In the genomic region with DNA sequence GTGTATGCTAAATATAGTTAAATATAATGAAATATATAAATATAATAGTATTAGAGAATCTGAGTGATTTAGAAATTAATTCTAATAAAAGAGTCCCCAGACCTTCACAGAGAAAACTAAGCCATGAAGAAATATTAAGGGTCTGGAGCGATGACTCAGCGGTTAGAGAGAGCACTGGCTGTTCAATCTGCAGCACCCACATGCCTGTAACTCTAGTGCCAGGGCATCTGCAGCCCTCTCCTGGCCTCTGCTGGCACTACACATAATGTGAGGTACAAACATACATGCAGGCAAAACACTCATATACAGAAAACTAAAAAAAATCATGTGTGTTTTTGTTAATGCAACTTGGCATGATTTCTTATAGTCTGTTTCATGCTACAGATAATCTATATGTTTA, we compare ENCODE assay signal across 10 mouse cellular contexts. TPM values are rescaled to one million over a fixed set of nuclear protein-coding genes. Genes with fewer than 3 reads are reported as not detected.
A peak's percentile ranks its signal among the peaks of the same experiment; 100 is the strongest.
DNase-seq lines count a peak whose midpoint lies in the region; ATAC-seq lines count a peak whose summit lies in the region.
"Had no signal": no experiment of that assay in that cellular context is flagged by ENCODE, and none has a peak within 500 bp of the region (broad histone marks: within the 10 kb centered on the region; RNA-seq: fewer than 3 reads in every experiment).

No protein-coding gene starts in this region.

- no peak overlapping the region for H3K27ac ChIP-seq in midbrain, embryonic 10.5 days (replicated peaks)
- H3K27ac ChIP-seq in midbrain, embryonic 11.5 days (ENCODE audit: low read depth, low read length) = no peak overlapping the region
- H3K27ac ChIP-seq: embryonic facial prominence, embryonic 13.5 days; limb, embryonic 15.5 days had no signal

- no peak overlapping the region for H3K9ac ChIP-seq in midbrain, embryonic 11.5 days (ENCODE audit: low read length)
- H3K9ac ChIP-seq: embryonic facial prominence, embryonic 13.5 days; limb, embryonic 15.5 days had no signal

- peaks cover 49% of the 10 kb centered on the region for H3K36me3 ChIP-seq in midbrain, embryonic 10.5 days
- H3K36me3 ChIP-seq in midbrain, embryonic 11.5 days (ENCODE audit: control insufficient read depth, insufficient read depth, low read length) = no peaks in the 10 kb centered on the region
- 0 out of 2 replicates have a peak, but pooled peaks cover 3% of the 10 kb centered on the region for H3K36me3 ChIP-seq in splenic B cell, adult 2 months (ENCODE audit: control insufficient read depth, insufficient read depth, low read length, poor library complexity, severe bottlenecking)

- H3K9me3 ChIP-seq in midbrain, embryonic 10.5 days (replicated peaks) = no peaks in the 10 kb centered on the region
- H3K9me3 ChIP-seq in midbrain, embryonic 11.5 days (ENCODE audit: control insufficient read depth, low read length) = no peaks in the 10 kb centered on the region
- H3K9me3 ChIP-seq: embryonic facial prominence, embryonic 13.5 days; limb, embryonic 15.5 days had no signal

- no peak overlapping the region for H3K4me2 ChIP-seq in midbrain, embryonic 11.5 days
- H3K4me2 ChIP-seq: embryonic facial prominence, embryonic 13.5 days; limb, embryonic 15.5 days had no signal

- no peak overlapping the region for H3K4me3 ChIP-seq in midbrain, embryonic 10.5 days
- no peak overlapping the region for H3K4me3 ChIP-seq in midbrain, embryonic 11.5 days (ENCODE audit: low read depth, low read length)
- H3K4me3 ChIP-seq: embryonic facial prominence, embryonic 13.5 days; limb, embryonic 15.5 days had no signal

- 95% methylated on average over 2 of the region's 2 CpGs for WGBS in midbrain, embryonic 10.5 days
- 92% methylated on average over 2 of the region's 2 CpGs for WGBS in midbrain, embryonic 11.5 days

- no peak for ATAC-seq in midbrain, embryonic 11.5 days (ENCODE audit: low FRiP score)
- peak; percentile 98 for ATAC-seq in granulocyte monocyte progenitor cell, adult 5-6 weeks (replicated peaks; ENCODE audit: poor library complexity, severe bottlenecking)

- peak; percentile 13 for DNase-seq in midbrain, embryonic 10.5 days (ENCODE audit: low spot score)
- no peak for DNase-seq in midbrain, embryonic 11.5 days (ENCODE audit: low spot score, missing footprints)
- DNase-seq in R1 (ENCODE audit: low read depth, low spot score) = peak; percentile 42
- peak; percentile 58 for DNase-seq in splenic B cell, adult 2 months (ENCODE audit: low read depth, low spot score)
- no peak for DNase-seq in frontal cortex, postnatal 10 days (ENCODE audit: low spot score in 2 of 2)
- DNase-seq in urinary bladder, postnatal 10 days (ENCODE audit: low spot score) = no peak
- DNase-seq in cerebellum, adult 8-10 months = no peak

- H3K27me3 ChIP-seq in midbrain, embryonic 10.5 days (ENCODE audit: low read depth, poor library complexity, severe bottlenecking) = no peaks in the 10 kb centered on the region
- H3K27me3 ChIP-seq in midbrain, embryonic 11.5 days (ENCODE audit: control insufficient read depth, insufficient read depth, low read length) = no peaks in the 10 kb centered on the region
- no peaks in the 10 kb centered on the region for H3K27me3 ChIP-seq in splenic B cell, adult 2 months (ENCODE audit: control insufficient read depth, insufficient read depth, low read length, poor library complexity, severe bottlenecking)
- H3K27me3 ChIP-seq: embryonic facial prominence, embryonic 13.5 days; limb, embryonic 15.5 days had no signal

- no peaks in the 10 kb centered on the region for H3K4me1 ChIP-seq in midbrain, embryonic 10.5 days
- no peaks in the 10 kb centered on the region for H3K4me1 ChIP-seq in midbrain, embryonic 11.5 days (ENCODE audit: control insufficient read depth, insufficient read depth, low read length)
- H3K4me1 ChIP-seq: embryonic facial prominence, embryonic 13.5 days; limb, embryonic 15.5 days had no signal

RNA-seq across cellular contexts. Expression of a gene that starts 18.4 kb away (rescaled TPM):
- 19.8 and 20.7 TPM in 2 replicates for polyA plus RNA-seq in midbrain, embryonic 10.5 days (2016; fragmentation: Nextera tagmentation; extraction: Ambion mirVana)
- 21.1 and 26.2 TPM in 2 replicates for polyA plus RNA-seq in midbrain, embryonic 11.5 days (2014; fragmentation: Nextera tagmentation; extraction: Ambion mirVana)
- total RNA-seq in granulocyte monocyte progenitor cell, adult 5-6 weeks (2014; fragmentation: Nextera tagmentation) = 11.0 and 15.8 TPM in 2 replicates
- 16.3 and 65.0 TPM in 2 replicates for total RNA-seq in granulocyte monocyte progenitor cell, adult 5-6 weeks (2017)

RNA-seq across cellular contexts. Expression of a gene that starts 23.7 kb away (rescaled TPM):
- polyA plus RNA-seq in midbrain, embryonic 10.5 days (2016; fragmentation: Nextera tagmentation; extraction: Ambion mirVana) = 0.15 and 0.31 TPM in 2 replicates
- 0.08 and 0.10 TPM in 2 replicates for polyA plus RNA-seq in midbrain, embryonic 11.5 days (2014; fragmentation: Nextera tagmentation; extraction: Ambion mirVana)
- not detected in 2 replicates for total RNA-seq in granulocyte monocyte progenitor cell, adult 5-6 weeks (2014; fragmentation: Nextera tagmentation)
- total RNA-seq in granulocyte monocyte progenitor cell, adult 5-6 weeks (2017) = not detected in 2 replicates
- polyA plus RNA-seq: embryonic facial prominence, embryonic 13.5 days; limb, embryonic 15.5 days had no signal

RNA-seq across cellular contexts. Expression of a gene that starts 34.8 kb away (rescaled TPM):
- 19.3 and 20.8 TPM in 2 replicates for polyA plus RNA-seq in midbrain, embryonic 10.5 days (2016; fragmentation: Nextera tagmentation; extraction: Ambion mirVana)
- 17.3 and 22.1 TPM in 2 replicates for polyA plus RNA-seq in midbrain, embryonic 11.5 days (2014; fragmentation: Nextera tagmentation; extraction: Ambion mirVana)
- total RNA-seq in granulocyte monocyte progenitor cell, adult 5-6 weeks (2014; fragmentation: Nextera tagmentation) = 48.5 and 59.1 TPM in 2 replicates
- total RNA-seq in granulocyte monocyte progenitor cell, adult 5-6 weeks (2017) = 57.7 and 58.8 TPM in 2 replicates

RNA-seq across cellular contexts. Expression of a gene that starts 46.0 kb away (rescaled TPM):
- 401 and 420 TPM in 2 replicates for polyA plus RNA-seq in midbrain, embryonic 10.5 days (2016; fragmentation: Nextera tagmentation; extraction: Ambion mirVana)
- 387 and 428 TPM in 2 replicates for polyA plus RNA-seq in midbrain, embryonic 11.5 days (2014; fragmentation: Nextera tagmentation; extraction: Ambion mirVana)
- total RNA-seq in granulocyte monocyte progenitor cell, adult 5-6 weeks (2014; fragmentation: Nextera tagmentation) = 227 and 528 TPM in 2 replicates
- total RNA-seq in granulocyte monocyte progenitor cell, adult 5-6 weeks (2017) = 90.1 and 112 TPM in 2 replicates

RNA-seq across cellular contexts. Expression of a gene that starts 46.1 kb away (rescaled TPM):
- polyA plus RNA-seq in midbrain, embryonic 10.5 days (2016; fragmentation: Nextera tagmentation; extraction: Ambion mirVana) = 13.0 and 14.1 TPM in 2 replicates
- 14.1 and 15.5 TPM in 2 replicates for polyA plus RNA-seq in midbrain, embryonic 11.5 days (2014; fragmentation: Nextera tagmentation; extraction: Ambion mirVana)
- total RNA-seq in granulocyte monocyte progenitor cell, adult 5-6 weeks (2014; fragmentation: Nextera tagmentation) = 0.73 and 5.8 TPM in 2 replicates
- 2.9 and 3.8 TPM in 2 replicates for total RNA-seq in granulocyte monocyte progenitor cell, adult 5-6 weeks (2017)

Comparison
In these comparisons a context has a peak if more than half of its experiments do, and no peak if none do; other contexts are left out.
1. DNase-seq: peak in midbrain, embryonic 10.5 days (single experiment), R1 (single experiment) and splenic B cell, adult 2 months (single experiment); none in midbrain, embryonic 11.5 days (single experiment), frontal cortex, postnatal 10 days (0 of 2), urinary bladder, postnatal 10 days (single experiment) and cerebellum, adult 8-10 months (single experiment).